Mouse (Mus musculus) bone marrow macrophage, adult 2 months (primary cell): Measurements from ENCODE around the gene Ms4a5. TPM values are rescaled to one million over a fixed set of nuclear protein-coding genes. Genes with fewer than 3 reads are reported as not detected.

ENCODE experiments used
- H3K27ac ChIP-seq: 2 replicates; pipeline ENCODE4 v1.5.1; 2012; ENCODE audit warnings: low read depth, low read length; ENCODE audit not compliant: insufficient read depth
- H3K4me1 ChIP-seq: 2 replicates; pipeline ENCODE4 v1.6.1; 2012; ENCODE audit warnings: low read length; ENCODE audit not compliant: control insufficient read depth, insufficient read depth
- H3K4me3 ChIP-seq: 2 replicates; pipeline ENCODE4 v1.5.1; 2012; ENCODE audit warnings: mild to moderate bottlenecking, low read length, moderate library complexity; ENCODE audit not compliant: insufficient read depth
- CTCF ChIP-seq: IDR thresholded peaks from 2 replicates; pipeline ENCODE4 v1.5.1; 2012; ENCODE audit warnings: low read depth, mild to moderate bottlenecking, low read length, moderate library complexity
- POLR2A ChIP-seq: IDR thresholded peaks from 2 replicates; pipeline ENCODE4 v1.6.1; 2012; ENCODE audit warnings: mild to moderate bottlenecking, low read depth, low read length, borderline replicate concordance
- polyA plus RNA-seq: library from polyadenylated mRNA; stranded (reverse); fragments of >200 nt; gene quantifications from 2 replicates; pipeline ENCODE4 v1.2.4, GENCODE M21; 2012; ENCODE audit not compliant: missing spikeins, insufficient read depth, insufficient read length

The Ms4a5 gene
- polyA plus RNA-seq, 1 experiment: not detected

- Histone ChIP-seq H3K4me3 (no peak overlapping the region), H3K27ac (peak overlapping the region; percentile 24; the same call in 1 of the 2 replicates), H3K4me1 (peaks cover 34% of the 10 kb centered on the region)
- TF ChIP-seq POLR2A (no peak), CTCF (no peak)
Measured at GRCm38 (mm10) chr19:11234244-11234643, 49.4 kb downstream of the Ms4a5 start.

- peaks cover 34% of the 10 kb centered on the region for H3K4me1 ChIP-seq
- H3K27ac ChIP-seq: no peak within 1 kb of the TSS
- TF ChIP-seq CTCF (no peak), POLR2A (no peak)
- no peak within 1 kb of the TSS for H3K4me3 ChIP-seq
Measured at GRCm38 (mm10) chr19:11232348-11232747, 51.3 kb downstream of the Ms4a5 start, which contains the start of gene Ms4a12. TSS of gene Ms4a12 (minus strand) at chr19:11232448.

Other genes starting within 250 kb of the Ms4a5 start
- gene Ms4a8a, start 202.8 kb downstream of the Ms4a5 start, polyA plus RNA-seq: not detected in 2 replicates
- not detected in 2 replicates for gene 1700017D01Rik, start 153.0 kb downstream of the Ms4a5 start, polyA plus RNA-seq
- not detected in 2 replicates for gene 1700025F22Rik, start 118.6 kb downstream of the Ms4a5 start, polyA plus RNA-seq
- not detected in 2 replicates for gene Ms4a13, start 87.1 kb downstream of the Ms4a5 start, polyA plus RNA-seq
- gene Ms4a12, start 51.4 kb downstream of the Ms4a5 start, polyA plus RNA-seq: not detected in 2 replicates
- not detected in 2 replicates for gene Ms4a1, start 17.6 kb downstream of the Ms4a5 start, polyA plus RNA-seq
- 136 and 161 TPM in 2 replicates for gene Ms4a14, start 30.6 kb upstream of the Ms4a5 start, polyA plus RNA-seq
- gene Ms4a7, start 52.3 kb upstream of the Ms4a5 start, polyA plus RNA-seq: 2,313 and 2,384 TPM in 2 replicates
- gene Ms4a4a, start 91.7 kb upstream of the Ms4a5 start, polyA plus RNA-seq: 434 TPM in 2 replicates
- gene Ms4a4c, start 120.9 kb upstream of the Ms4a5 start, polyA plus RNA-seq: 49.2 and 54.0 TPM in 2 replicates
- 5.6 and 8.4 TPM in 2 replicates for gene Ms4a4b, start 159.7 kb upstream of the Ms4a5 start, polyA plus RNA-seq
- gene Ms4a6c, start 185.5 kb upstream of the Ms4a5 start, polyA plus RNA-seq: 610 and 628 TPM in 2 replicates
- 13.4 and 15.4 TPM in 2 replicates for gene Gm8369, start 202.1 kb upstream of the Ms4a5 start, polyA plus RNA-seq
- gene Ms4a6b, start 232.6 kb upstream of the Ms4a5 start, polyA plus RNA-seq: 338 and 351 TPM in 2 replicates